Mouse (Mus musculus) midbrain, embryonic 10.5 days (tissue): ENCODE measurements at regions not wholly inside any gene's neighbourhood (a gene's known extent, or its start where the extent isn't known, plus 50 kb on each side); places are given as distances from the start of the nearest gene placed in this dataset.
"Not testable (repeated sequence)": the region's sequence is repeated elsewhere in the genome, so short reads cannot be mapped to it uniquely, and the experiment has no call there.

ENCODE experiments used
- DNase-seq: peaks from one replicate; pipeline ENCODE4 v3.0.0-alpha.2; 2017; ENCODE audit warnings: low spot score
- H3K27ac ChIP-seq: fragments of 300-500 bp; sonication (generic); replicated peaks from 2 replicates; pipeline ENCODE4 v1.5.1; 2016; ENCODE audit warnings: mild to moderate bottlenecking
- H3K27me3 ChIP-seq: fragments of 300-500 bp; sonication (generic); 2 replicates; pipeline ENCODE4 v1.6.1; 2016; ENCODE audit warnings: low read depth, mild to moderate bottlenecking; ENCODE audit not compliant: poor library complexity, severe bottlenecking
- H3K36me3 ChIP-seq: fragments of 300-500 bp; sonication (generic); 2 replicates; pipeline ENCODE4 v1.6.1; 2016; ENCODE audit warnings: mild to moderate bottlenecking, moderate library complexity
- H3K4me1 ChIP-seq: fragments of 300-500 bp; sonication (generic); 2 replicates; pipeline ENCODE4 v1.6.1; 2016
- H3K4me3 ChIP-seq: fragments of 300-500 bp; sonication (generic); 2 replicates; pipeline ENCODE4 v1.5.1; 2016; ENCODE audit warnings: mild to moderate bottlenecking, moderate library complexity
- H3K9me3 ChIP-seq: fragments of 300-500 bp; sonication (generic); replicated peaks from 2 replicates; pipeline ENCODE4 v1.6.1; 2016; ENCODE audit warnings: mild to moderate bottlenecking
- WGBS: fragments of 180-500 bp; shearing (Covaris S2); methylation state at CpG from one replicate; pipeline ENCODE4 v1.1.7; 2016; 5-methylcytosine and 5-hydroxymethylcytosine counted together

GRCm38 (mm10) chr12:98144464-98144863 is 114.8 kb downstream of the Galc start:
- 81% methylated on average over 4 of the region's 4 CpGs for WGBS
- no peak for DNase-seq
- Histone ChIP-seq H3K36me3 (no peaks in the 10 kb centered on the region), H3K9me3 (no peaks in the 10 kb centered on the region), H3K27ac (no peak overlapping the region), H3K27me3 (no peaks in the 10 kb centered on the region), H3K4me1 (no peaks in the 10 kb centered on the region), H3K4me3 (no peak overlapping the region)

GRCm38 (mm10) chr12:98143170-98143569 is 116.1 kb downstream of the Galc start:
- Histone ChIP-seq H3K36me3 (no peaks in the 10 kb centered on the region), H3K9me3 (no peaks in the 10 kb centered on the region), H3K4me3 (no peak overlapping the region), H3K27me3 (no peaks in the 10 kb centered on the region), H3K27ac (no peak overlapping the region), H3K4me1 (no peaks in the 10 kb centered on the region)
- WGBS = 86% methylated on average over 1 of the region's 1 CpGs
- no peak for DNase-seq

- not testable (repeated sequence) for H3K9me3 ChIP-seq, DNase-seq, H3K4me1 ChIP-seq, H3K27ac ChIP-seq, H3K27me3 ChIP-seq, H3K4me3 ChIP-seq, H3K36me3 ChIP-seq
- 75% methylated on average over 3 of the region's 3 CpGs for WGBS
Observed at GRCm38 (mm10) chr12:98139906-98140305, 119.4 kb downstream of the Galc start.

GRCm38 (mm10) chr12:98131276-98131675 is 128.0 kb downstream of the Galc start:
- 73% methylated on average over 5 of the region's 5 CpGs for WGBS
- H3K9me3 ChIP-seq = no peaks in the 10 kb centered on the region
- no peaks in the 10 kb centered on the region for H3K27me3 ChIP-seq
- H3K27ac ChIP-seq = no peak overlapping the region
- no peak overlapping the region for H3K4me3 ChIP-seq
- DNase-seq = no peak
- no peaks in the 10 kb centered on the region for H3K36me3 ChIP-seq
- H3K4me1 ChIP-seq = no peaks in the 10 kb centered on the region

GRCm38 (mm10) chr12:98123541-98123940 is 135.7 kb downstream of the Galc start:
- H3K9me3 ChIP-seq = no peaks in the 10 kb centered on the region
- no peak overlapping the region for H3K27ac ChIP-seq
- H3K4me3 ChIP-seq = no peak overlapping the region
- no peak for DNase-seq
- H3K36me3 ChIP-seq = no peaks in the 10 kb centered on the region
- H3K4me1 ChIP-seq = no peaks in the 10 kb centered on the region
- WGBS = 85% methylated on average over 3 of the region's 3 CpGs
- no peaks in the 10 kb centered on the region for H3K27me3 ChIP-seq

- no peak for DNase-seq
Observed at GRCm38 (mm10) chr12:98108039-98108438, 151.2 kb downstream of the Galc start.

GRCm38 (mm10) chr12:98106789-98107684 is 152.2 kb downstream of the Galc start:
- WGBS = 52% methylated on average over 10 of the region's 10 CpGs
- no peak overlapping the region for H3K4me3 ChIP-seq

More at GRCm38 (mm10) chr12:98108039-98108438, 151.2 kb downstream of the Galc start:
- 91% methylated on average over 9 of the region's 9 CpGs for WGBS
- Histone ChIP-seq H3K27me3 (no peaks in the 10 kb centered on the region), H3K27ac (no peak overlapping the region), H3K4me1 (peaks cover 12% of the 10 kb centered on the region), H3K4me3 (no peak overlapping the region), H3K9me3 (no peaks in the 10 kb centered on the region), H3K36me3 (no peaks in the 10 kb centered on the region)

GRCm38 (mm10) chr12:98106151-98106788 is 153.0 kb downstream of the Galc start:
- WGBS = 43% methylated on average over 3 of the region's 3 CpGs
- Histone ChIP-seq H3K9me3 (no peaks in the 10 kb centered on the region), H3K36me3 (no peaks in the 10 kb centered on the region), H3K27me3 (no peaks in the 10 kb centered on the region), H3K4me3 (no peak overlapping the region), H3K4me1 (peaks cover 12% of the 10 kb centered on the region), H3K27ac (no peak overlapping the region)
- no peak for DNase-seq

More at GRCm38 (mm10) chr12:98106789-98107684, 152.2 kb downstream of the Galc start:
- Histone ChIP-seq H3K27me3 (no peaks in the 10 kb centered on the region), H3K9me3 (no peaks in the 10 kb centered on the region), H3K27ac (no peak overlapping the region), H3K36me3 (no peaks in the 10 kb centered on the region), H3K4me1 (peaks cover 12% of the 10 kb centered on the region)
- DNase-seq = no peak

GRCm38 (mm10) chr12:98105749-98106148 is 153.5 kb downstream of the Galc start:
- H3K36me3 ChIP-seq = no peaks in the 10 kb centered on the region
- no peak overlapping the region for H3K4me3 ChIP-seq
- H3K4me1 ChIP-seq = peaks cover 12% of the 10 kb centered on the region
- no peaks in the 10 kb centered on the region for H3K27me3 ChIP-seq
- H3K27ac ChIP-seq = no peak overlapping the region
- H3K9me3 ChIP-seq = no peaks in the 10 kb centered on the region
- DNase-seq = no peak

- Histone ChIP-seq H3K4me3 (no peak overlapping the region), H3K27ac (no peak overlapping the region), H3K36me3 (no peaks in the 10 kb centered on the region), H3K4me1 (no peaks in the 10 kb centered on the region), H3K9me3 (0 out of 2 replicates have a peak, but pooled peaks cover 3% of the 10 kb centered on the region), H3K27me3 (no peaks in the 10 kb centered on the region)
- no peak for DNase-seq
- 68% methylated on average over 5 of the region's 5 CpGs for WGBS
Observed at GRCm38 (mm10) chr12:98090171-98090570, 169.1 kb downstream of the Galc start.

- 98% methylated on average over 1 of the region's 1 CpGs for WGBS
- no peaks in the 10 kb centered on the region for H3K9me3 ChIP-seq
- no peaks in the 10 kb centered on the region for H3K27me3 ChIP-seq
- H3K4me1 ChIP-seq = no peaks in the 10 kb centered on the region
- H3K4me3 ChIP-seq = no peak overlapping the region
- no peak overlapping the region for H3K27ac ChIP-seq
- no peaks in the 10 kb centered on the region for H3K36me3 ChIP-seq
- DNase-seq = no peak
Observed at GRCm38 (mm10) chr12:98078351-98078750, 180.9 kb downstream of the Galc start.

GRCm38 (mm10) chr12:98075580-98075979 is 183.7 kb downstream of the Galc start:
- Histone ChIP-seq H3K36me3 (no peaks in the 10 kb centered on the region), H3K4me3 (no peak overlapping the region), H3K27ac (no peak overlapping the region), H3K9me3 (no peaks in the 10 kb centered on the region), H3K4me1 (no peaks in the 10 kb centered on the region), H3K27me3 (no peaks in the 10 kb centered on the region)
- WGBS = 97% methylated on average over 2 of the region's 2 CpGs
- no peak for DNase-seq

GRCm38 (mm10) chr12:98069110-98069509 is 190.1 kb downstream of the Galc start:
- Histone ChIP-seq H3K36me3 (no peaks in the 10 kb centered on the region), H3K4me1 (no peaks in the 10 kb centered on the region), H3K27ac (no peak overlapping the region), H3K4me3 (no peak overlapping the region), H3K27me3 (no peaks in the 10 kb centered on the region), H3K9me3 (no peaks in the 10 kb centered on the region)
- WGBS = 69% methylated on average over 2 of the region's 2 CpGs
- DNase-seq = no peak
